Mouse (Mus musculus) heart, postnatal 10 days (tissue): ENCODE measurements at regions not wholly inside any gene's neighbourhood (a gene's known extent, or its start where the extent isn't known, plus 50 kb on each side); places are given as distances from the start of the nearest gene placed in this dataset.

Experiments
- DNase-seq, 2 experiments: peaks; one replicate each; pipeline ENCODE4 v3.0.0; 2021
- intact Hi-C: fragments of 180-260 bp; cut with DNase I; formaldehyde crosslinking; loops from one replicate; pipeline ENCODE4 v1.15.1; 2025

GRCm38 (mm10) chr4:142340057-142340456 is 100.9 kb upstream of the Kazn start:
- DNase-seq: peak; percentile 30 to 35
- intact Hi-C loops: loop anchor here (10.0 kb wide), 1 partner anchor 335 kb away; no protein-coding TSS in a partner anchor

- DNase-seq: peak; percentile 50 to 59
- intact Hi-C loops: no loop called here
Observed at GRCm38 (mm10) chr4:142337701-142338100, 98.5 kb upstream of the Kazn start.

GRCm38 (mm10) chr4:142336943-142337342 is 97.7 kb upstream of the Kazn start:
- peak in 1 of 2 experiments; percentile 26 for DNase-seq
- intact Hi-C loops: no loop called here

- intact Hi-C loops: no loop called here
- no peak for DNase-seq
Observed at GRCm38 (mm10) chr4:142334084-142334483, 94.9 kb upstream of the Kazn start.

GRCm38 (mm10) chr4:142330599-142330998 is 91.4 kb upstream of the Kazn start:
- intact Hi-C loops: no loop called here
- DNase-seq: no peak

- intact Hi-C loops: loop anchor here (5.0 kb wide), 1 partner anchor 72 kb away; no protein-coding TSS in a partner anchor
- DNase-seq: no peak
Observed at GRCm38 (mm10) chr4:142329600-142329999, 90.4 kb upstream of the Kazn start.

- intact Hi-C loops: loop anchor here (5.0 kb wide), 1 partner anchor 69 kb away; no protein-coding TSS in a partner anchor
- DNase-seq: peak in 1 of 2 experiments; percentile 16
Observed at GRCm38 (mm10) chr4:142326511-142326910, 87.3 kb upstream of the Kazn start.

GRCm38 (mm10) chr4:142321209-142321863 is 82.1 kb upstream of the Kazn start:
- intact Hi-C loops: no loop called here
- DNase-seq: peak; percentile 42 to 45

- intact Hi-C loops: no loop called here
- no peak for DNase-seq
Observed at GRCm38 (mm10) chr4:142310282-142310681, 71.1 kb upstream of the Kazn start.

- no peak for DNase-seq
- intact Hi-C loops: no loop called here
Observed at GRCm38 (mm10) chr4:142308271-142308670, 69.1 kb upstream of the Kazn start.

- no peak for DNase-seq
- intact Hi-C loops: no loop called here
Observed at GRCm38 (mm10) chr4:142307321-142307720, 68.1 kb upstream of the Kazn start.

GRCm38 (mm10) chr4:142306076-142306475 is 66.9 kb upstream of the Kazn start:
- intact Hi-C loops: no loop called here
- DNase-seq: no peak

- DNase-seq: peak in 1 of 2 experiments; percentile 15
- intact Hi-C loops: no loop called here
Observed at GRCm38 (mm10) chr4:142303374-142304020, 64.3 kb upstream of the Kazn start.

- intact Hi-C loops: no loop called here
- DNase-seq: no peak
Observed at GRCm38 (mm10) chr4:142302724-142303120, 63.5 kb upstream of the Kazn start.

- DNase-seq: peak; percentile 49 to 68
- intact Hi-C loops: no loop called here
Observed at GRCm38 (mm10) chr4:142302041-142302723, 63.0 kb upstream of the Kazn start.

GRCm38 (mm10) chr4:142298770-142299337 is 59.7 kb upstream of the Kazn start:
- intact Hi-C loops: no loop called here
- DNase-seq: no peak

- no peak for DNase-seq
Observed at GRCm38 (mm10) chr4:142292760-142293159, 53.6 kb upstream of the Kazn start.

GRCm38 (mm10) chr4:142292334-142292733 is 53.1 kb upstream of the Kazn start:
- no peak for DNase-seq
- intact Hi-C loops: no loop called here

More at GRCm38 (mm10) chr4:142292760-142293159, 53.6 kb upstream of the Kazn start:
- intact Hi-C loops: no loop called here

- DNase-seq: no peak
- intact Hi-C loops: no loop called here
Observed at GRCm38 (mm10) chr4:142291366-142291765, 52.2 kb upstream of the Kazn start.
